Mouse (Mus musculus) heart, postnatal 0 days (tissue): Measurements from ENCODE around the gene Tpgs1.

Experiments used
- CTCF ChIP-seq: IDR thresholded peaks from 2 replicates; pipeline ENCODE4 v1.5.1; 2016; ENCODE audit warnings: antibody characterized with exemption, control low read depth, low read depth
- EP300 ChIP-seq: IDR thresholded peaks from 2 replicates; pipeline ENCODE4 v1.6.1; 2016; ENCODE audit warnings: antibody characterized with exemption, low read depth

GRCm38 (mm10) chr10:79683726-79684640, 14.8 kb downstream of the Tpgs1 start:
- no peak for TF ChIP-seq CTCF
- TF ChIP-seq EP300 = no peak
